Mouse (Mus musculus) kidney, postnatal 25 days (tissue): ENCODE measurements at regions not wholly inside any gene's neighbourhood (a gene's known extent, or its start where the extent isn't known, plus 50 kb on each side); places are given as distances from the start of the nearest gene placed in this dataset.

Experiments used
- DNase-seq, 2 experiments: peaks; one replicate each; pipeline ENCODE4 v3.0.0; 2021; ENCODE audit warnings: mixed read lengths in 2 of 2

DNA sequence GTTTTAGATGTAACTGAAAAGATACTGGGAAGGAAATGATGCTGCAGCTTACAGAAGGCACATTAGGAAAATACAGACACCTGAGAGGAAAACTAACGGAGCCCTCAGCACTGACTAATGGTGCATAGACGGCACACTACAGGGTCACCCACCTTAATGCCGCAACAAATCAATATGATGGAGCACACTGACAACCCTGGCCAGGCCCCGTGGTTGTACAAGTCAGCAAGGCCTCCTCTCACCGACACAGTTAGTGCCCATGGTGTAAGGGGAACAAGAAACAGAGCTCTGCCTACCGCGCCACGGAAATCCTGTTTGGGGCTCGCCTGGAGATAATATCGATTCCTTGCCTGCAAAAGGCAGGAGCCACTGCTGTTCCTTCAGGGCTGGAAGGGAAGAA is 273.9 kb downstream of the Prim2 start:
- DNase-seq, result no peak

GRCm38 (mm10) chr1:33394989-33395594 is 274.5 kb downstream of the Prim2 start:
- peak; percentile 9 to 45 for DNase-seq

GRCm38 (mm10) chr1:33370796-33371195 is 298.8 kb downstream of the Prim2 start:
- DNase-seq, result no peak

- DNase-seq, result no peak
Measured at GRCm38 (mm10) chr1:33362688-33363426, 306.7 kb downstream of the Prim2 start.

- DNase-seq, result peak; percentile 3 to 38
Measured at GRCm38 (mm10) chr1:33334061-33334460, 335.5 kb downstream of the Prim2 start.
